Mouse (Mus musculus): ENCODE measurements around the gene Nbas.
A peak's percentile ranks its signal among the peaks of the same experiment; 100 is the strongest.

The Nbas gene

GRCm38 (mm10) chr12:13268826-13269449 lies at the start of gene Nbas:
Gene Nbas, plus strand, starts transcription at chr12:13269133.
- peak; percentile 79 to 82 for DNase-seq

- no peak for DNase-seq
These were observed 26.5 kb upstream of the Nbas start for GRCm38 (mm10) chr12:13242453-13242852.

- peak; percentile 68 to 76 for DNase-seq
These were observed 20.0 kb upstream of the Nbas start, which contains the start of gene Ddx1 for GRCm38 (mm10) chr12:13248691-13249572. Gene Ddx1, minus strand, starts transcription at chr12:13249213.

- DNase-seq: no peak
These were observed 19.4 kb upstream of the Nbas start for GRCm38 (mm10) chr12:13249573-13249919.

GRCm38 (mm10) chr12:13255068-13255467 lies 13.9 kb upstream of the Nbas start:
- no peak for DNase-seq

GRCm38 (mm10) chr12:13255701-13256100 lies 13.2 kb upstream of the Nbas start:
- DNase-seq: no peak

- DNase-seq: no peak
These were observed 521 bp upstream of the Nbas start for GRCm38 (mm10) chr12:13268412-13268811.

- no peak for DNase-seq
These were observed 847 bp downstream of the Nbas start for GRCm38 (mm10) chr12:13269570-13270390.

GRCm38 (mm10) chr12:13291453-13291852 lies 22.5 kb downstream of the Nbas start:
- DNase-seq: no peak

GRCm38 (mm10) chr12:13293421-13293881 lies 24.5 kb downstream of the Nbas start:
- no peak for DNase-seq

- DNase-seq: no peak
These were observed 34.1 kb downstream of the Nbas start for GRCm38 (mm10) chr12:13303037-13303436.

- DNase-seq: no peak
These were observed 45.0 kb downstream of the Nbas start for GRCm38 (mm10) chr12:13313966-13314365.

- DNase-seq: no peak
These were observed 45.5 kb downstream of the Nbas start for GRCm38 (mm10) chr12:13314384-13314783.

GRCm38 (mm10) chr12:13315081-13315480 lies 46.1 kb downstream of the Nbas start:
- DNase-seq: no peak

GRCm38 (mm10) chr12:13342535-13342934 lies 73.6 kb downstream of the Nbas start:
- no peak for DNase-seq

GRCm38 (mm10) chr12:13356201-13356600 lies 87.3 kb downstream of the Nbas start:
- DNase-seq: no peak

GRCm38 (mm10) chr12:13356769-13357168 lies 87.8 kb downstream of the Nbas start:
- no peak for DNase-seq

GRCm38 (mm10) chr12:13357229-13357628 lies 88.3 kb downstream of the Nbas start:
- DNase-seq: no peak

- DNase-seq: no peak
These were observed 89.9 kb downstream of the Nbas start for GRCm38 (mm10) chr12:13358849-13359248.

- DNase-seq: no peak
These were observed 91.4 kb downstream of the Nbas start for GRCm38 (mm10) chr12:13360183-13360811.

- DNase-seq: no peak
These were observed 112.6 kb downstream of the Nbas start for GRCm38 (mm10) chr12:13381580-13381979.

- DNase-seq: no peak
These were observed 113.1 kb downstream of the Nbas start for GRCm38 (mm10) chr12:13382046-13382445.

- DNase-seq: no peak
These were observed 120.7 kb downstream of the Nbas start for GRCm38 (mm10) chr12:13389644-13390043.

Data from thymus, postnatal 36 days (tissue).